Mouse (Mus musculus): ENCODE data around the gene Rnf113a2.

DNA sequence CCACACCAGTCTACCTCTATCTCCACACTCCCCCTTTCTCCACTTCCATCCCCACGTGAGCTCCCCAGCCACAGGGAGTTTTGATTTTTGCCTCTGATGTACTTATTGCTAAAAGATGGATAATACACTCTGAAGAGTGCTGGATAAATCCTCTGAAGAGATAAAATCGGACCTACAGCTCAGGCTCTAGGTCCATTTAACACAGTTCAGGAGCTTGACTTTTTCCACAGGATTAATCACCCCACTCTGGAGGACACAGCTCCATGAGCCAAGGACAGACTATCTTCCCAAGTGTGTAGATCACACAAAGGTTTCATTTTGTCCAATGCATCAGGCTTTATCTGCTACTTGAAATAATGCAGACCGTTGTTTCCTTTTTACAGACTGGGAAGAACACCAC lies 16.9 kb upstream of the Rnf113a2 start:
- TF ChIP-seq ZC3H11A (IDR thresholded peaks at IDR 0.05; ENCODE audit: borderline replicate concordance, low read depth, low read length) (no peak), MAFK (IDR thresholded peaks at IDR 0.05; ENCODE audit: insufficient read depth, low read depth, low read length) (no peak), CHD2 (IDR thresholded peaks at IDR 0.05; ENCODE audit: low read depth, low read length) (no peak), HCFC1 (IDR thresholded peaks at IDR 0.05; ENCODE audit: borderline replicate concordance, insufficient read depth, low read length) (no peak), ZNF384 (IDR thresholded peaks at IDR 0.05; ENCODE audit: low read depth, low read length) (no peak)

Measured in ES-E14 (cell line).